Mouse (Mus musculus) right cerebral cortex, adult 18-20 months (tissue): ENCODE results near the gene Cldn7.
A peak's percentile ranks its signal among the peaks of the same experiment; 100 is the strongest.

Source experiments
- DNase-seq: peaks from one replicate; pipeline ENCODE4 v3.0.0; 2022; ENCODE audit warnings: mixed read lengths

The Cldn7 gene

DNA sequence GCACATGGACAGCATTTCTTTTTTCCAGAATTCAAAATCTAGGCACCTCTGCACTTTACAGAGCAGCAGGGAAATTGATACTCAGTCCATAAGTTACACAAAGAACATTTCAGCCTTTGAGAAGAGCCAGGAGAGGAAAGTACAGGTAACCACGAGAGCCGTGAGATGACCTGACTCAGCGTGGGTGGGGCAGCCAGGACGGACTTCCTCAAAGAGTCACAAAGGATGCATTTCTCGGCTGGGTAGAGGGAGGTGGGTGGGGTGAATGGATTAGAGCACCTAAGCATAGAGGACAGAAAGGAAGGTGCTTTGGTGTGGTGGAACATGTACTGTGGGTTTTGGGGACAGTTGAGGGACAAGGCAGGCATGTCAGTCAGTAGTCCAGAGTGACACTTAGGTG, 2.7 kb upstream of the Cldn7 start:
- no peak for DNase-seq

DNA sequence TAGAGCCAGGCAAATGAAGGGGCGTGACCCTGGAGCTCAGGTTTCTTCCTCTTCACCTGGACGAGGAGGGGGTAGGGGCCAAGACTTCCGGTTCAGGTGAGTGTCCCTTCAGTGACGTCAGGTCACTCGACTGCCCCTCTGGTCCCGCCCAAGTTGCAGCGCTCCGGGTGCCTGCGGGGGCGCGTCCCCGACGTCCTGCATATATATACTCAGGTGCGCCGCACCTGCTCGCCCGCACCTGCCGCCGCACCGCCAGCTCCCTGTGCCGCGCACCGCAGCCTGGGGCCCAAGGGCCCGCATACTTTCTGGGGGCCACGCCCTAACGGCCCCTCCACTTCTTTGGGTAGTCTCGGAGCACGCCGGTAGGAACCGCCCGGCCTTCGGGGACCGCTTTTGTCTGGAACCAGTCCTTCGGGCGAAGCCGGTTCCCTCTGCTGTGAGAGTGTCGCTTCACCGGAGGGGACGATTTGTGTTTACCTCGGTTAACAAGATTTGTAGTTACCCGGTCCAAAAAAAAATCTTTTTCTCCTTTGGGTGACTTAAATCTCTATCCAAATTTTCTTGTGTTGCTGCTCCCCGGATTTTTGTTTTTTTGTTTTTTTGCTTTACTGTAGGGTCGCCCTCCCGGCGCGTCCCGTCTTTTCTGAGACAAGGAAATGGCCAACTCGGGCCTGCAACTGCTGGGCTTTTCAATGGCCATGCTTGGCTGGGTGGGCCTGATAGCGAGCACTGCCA, 859 bp downstream of the Cldn7 start:
- DNase-seq: no peak

DNA sequence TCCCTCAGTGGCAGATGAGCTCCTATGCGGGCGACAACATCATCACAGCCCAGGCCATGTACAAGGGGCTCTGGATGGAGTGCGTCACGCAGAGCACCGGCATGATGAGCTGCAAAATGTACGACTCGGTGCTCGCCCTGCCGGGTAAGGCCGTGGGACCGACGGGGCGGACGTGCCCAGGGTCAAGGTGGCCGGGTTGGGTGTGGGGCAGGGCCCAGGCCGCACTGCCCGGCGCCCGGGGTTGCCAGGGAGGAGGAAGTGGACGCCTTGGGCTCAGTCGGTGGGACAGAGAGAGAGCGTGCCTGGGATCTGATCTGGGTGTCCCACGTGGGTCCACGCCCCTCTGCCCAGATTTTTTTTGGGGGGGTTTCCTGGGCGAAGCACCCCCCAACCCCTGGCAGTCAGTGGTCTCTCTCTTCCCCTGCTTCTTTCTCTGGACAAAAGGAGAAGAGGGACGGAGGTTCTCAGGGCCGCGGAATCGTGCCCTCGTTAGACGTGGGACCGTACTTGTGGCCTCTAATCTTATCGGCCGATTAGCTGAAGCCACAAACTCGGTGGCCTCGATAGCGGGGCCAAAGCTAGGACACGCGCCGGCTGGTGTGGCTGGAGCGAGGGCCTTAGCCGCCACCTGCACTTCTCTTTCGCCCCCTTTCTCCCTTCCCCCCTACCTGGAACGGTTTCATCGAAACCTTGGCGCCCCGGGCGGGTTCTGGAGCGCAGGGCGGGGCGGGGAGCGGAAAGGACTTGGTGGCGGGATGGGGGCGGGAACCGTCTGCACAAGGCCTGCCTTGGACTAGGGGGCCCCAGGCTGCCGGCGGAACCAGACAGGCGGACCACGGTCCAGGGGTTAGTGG, 1.7 kb downstream of the Cldn7 start:
- no peak for DNase-seq

DNA sequence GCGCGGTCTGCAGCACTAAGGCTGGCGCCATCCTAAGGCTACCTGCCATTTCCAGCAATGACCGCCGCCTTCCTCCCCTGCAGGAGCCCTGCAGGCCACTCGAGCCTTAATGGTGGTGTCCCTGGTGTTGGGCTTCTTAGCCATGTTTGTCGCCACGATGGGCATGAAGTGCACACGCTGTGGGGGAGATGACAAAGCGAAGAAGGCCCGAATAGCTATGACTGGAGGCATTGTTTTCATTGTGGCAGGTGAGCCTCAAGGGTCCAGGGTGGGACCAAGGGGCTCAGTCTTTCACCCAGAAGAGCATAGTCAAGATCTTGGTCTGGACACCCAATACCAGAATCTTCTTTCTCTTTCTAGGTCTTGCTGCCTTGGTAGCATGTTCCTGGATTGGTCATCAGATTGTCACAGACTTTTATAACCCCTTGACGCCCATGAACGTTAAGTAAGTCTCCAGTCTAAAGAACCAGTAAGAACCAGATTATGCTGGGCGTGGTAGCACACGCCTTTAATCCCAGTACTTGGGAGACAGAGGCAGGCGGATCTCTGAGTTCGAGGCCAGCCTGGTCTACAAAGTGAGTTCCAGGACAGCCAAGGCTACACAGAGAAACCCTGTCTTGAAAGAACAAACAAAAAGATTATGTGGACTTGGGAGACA, 2.4 kb downstream of the Cldn7 start:
- no peak for DNase-seq

DNA sequence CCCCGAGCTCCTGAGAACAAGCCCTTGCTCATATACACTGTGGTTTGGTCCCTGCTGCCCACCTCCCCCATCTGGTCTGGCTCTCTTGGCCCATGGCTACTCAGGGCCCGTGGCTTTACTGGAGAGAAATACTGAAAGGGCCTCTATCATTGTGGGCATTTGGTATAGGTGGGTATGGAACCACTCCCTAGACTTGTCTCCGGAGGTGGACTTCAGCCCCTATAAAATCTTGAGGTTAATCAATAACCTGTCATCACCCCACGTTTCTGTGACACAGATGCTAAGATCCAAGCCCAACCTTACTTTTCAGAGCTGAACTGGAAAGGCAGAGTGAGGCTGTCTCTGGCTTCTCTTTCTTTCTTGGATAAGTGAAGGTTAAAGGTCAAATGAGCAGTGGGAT, 4.2 kb downstream of the Cldn7 start:
- DNase-seq: no peak

DNA sequence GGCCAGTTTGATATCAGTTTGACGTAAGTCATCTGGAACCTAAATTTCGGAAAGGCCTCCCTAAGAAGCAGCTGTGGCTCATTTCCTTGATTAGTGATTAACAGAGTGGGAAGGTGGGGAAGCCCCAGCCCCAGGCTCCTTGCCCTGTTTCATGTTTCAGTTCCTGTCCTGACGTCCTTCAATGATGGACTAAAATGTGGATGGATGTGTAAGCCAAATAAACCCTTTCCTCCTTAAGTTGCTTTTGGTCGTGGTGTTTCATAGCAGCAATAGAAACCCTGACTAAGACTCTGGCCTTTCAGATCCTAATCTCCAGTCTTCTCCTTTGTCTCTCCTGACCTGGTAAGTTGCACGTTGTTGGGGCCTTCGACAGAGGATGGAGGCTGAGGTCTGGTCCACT, 5.6 kb downstream of the Cldn7 start:
- no peak for DNase-seq

DNA sequence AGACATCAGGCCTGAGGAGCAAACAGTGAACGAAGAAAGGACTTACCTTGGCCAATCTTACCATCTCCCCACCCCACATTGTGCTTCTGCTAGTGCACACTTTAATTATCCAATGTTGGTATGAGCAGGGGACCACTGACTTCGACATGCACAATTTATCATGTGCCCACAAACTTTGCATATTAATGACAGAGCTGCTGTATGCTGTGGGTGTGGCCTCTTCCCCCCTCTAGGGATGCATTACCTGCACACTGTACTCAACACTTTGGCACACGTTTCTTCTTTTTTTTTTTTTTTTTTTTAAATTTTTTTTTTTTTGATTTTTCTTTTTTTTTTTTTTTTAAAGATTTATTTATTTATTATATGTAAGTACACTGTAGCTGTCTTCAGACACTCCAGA, 6.2 kb downstream of the Cldn7 start:
- no peak for DNase-seq

DNA sequence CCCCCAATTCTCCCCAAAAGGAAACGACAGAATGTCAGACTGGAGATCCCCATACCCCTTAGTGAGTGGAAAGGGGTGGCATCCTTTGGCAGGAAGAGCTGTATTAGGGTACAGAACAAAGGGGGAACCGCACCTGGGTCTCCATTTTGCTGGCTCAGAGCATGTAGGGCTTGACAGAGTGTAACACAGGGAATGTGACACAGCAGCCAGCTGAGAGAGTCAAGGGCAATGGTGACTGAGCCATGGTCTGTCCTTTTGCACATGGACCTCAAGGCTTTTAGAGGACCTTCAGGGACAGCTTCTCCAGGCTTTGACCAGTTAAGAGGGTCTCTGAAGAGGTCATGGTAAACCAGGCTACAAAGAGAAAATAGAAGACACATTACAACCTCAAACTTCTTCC, 10.3 kb downstream of the Cldn7 start:
- DNase-seq: no peak

DNA sequence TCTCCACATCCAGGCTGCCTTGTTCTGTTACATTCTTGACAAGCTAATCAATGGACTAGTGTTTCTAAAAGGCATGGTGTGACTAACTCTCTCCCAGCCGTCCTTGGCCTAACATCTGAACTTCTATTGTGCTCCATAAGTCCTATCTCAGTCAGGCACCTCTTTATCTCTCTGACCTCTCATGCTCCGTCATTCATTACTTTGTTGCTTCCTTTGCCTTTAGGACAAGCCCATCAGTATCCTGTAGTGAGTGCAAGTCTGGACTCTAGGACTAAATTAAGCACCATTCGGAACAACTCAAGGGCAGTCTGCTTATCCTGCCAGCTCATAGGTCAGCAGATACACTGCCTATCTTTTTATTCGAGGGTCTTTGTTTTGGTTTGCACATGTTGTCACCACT, 11.7 kb downstream of the Cldn7 start:
- no peak for DNase-seq

DNA sequence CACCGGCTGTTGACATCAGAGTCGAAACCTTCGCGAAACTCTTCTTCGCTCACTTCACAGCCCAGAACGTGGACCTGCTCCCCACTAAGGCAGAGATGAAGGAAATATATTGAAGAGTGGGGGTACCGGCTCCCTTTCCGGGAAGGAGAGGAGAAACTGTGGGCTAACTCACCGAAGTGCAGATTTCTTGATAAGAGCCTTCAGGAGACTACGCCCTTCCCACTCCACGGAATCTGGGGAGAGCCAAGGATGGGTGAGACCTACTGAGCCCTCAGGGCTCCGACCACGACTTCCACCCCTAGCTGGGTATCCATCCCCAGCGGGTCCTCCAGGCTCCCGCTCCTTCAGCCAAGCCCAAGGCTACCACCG, 15.2 kb downstream of the Cldn7 start:
- DNase-seq: no peak

DNA sequence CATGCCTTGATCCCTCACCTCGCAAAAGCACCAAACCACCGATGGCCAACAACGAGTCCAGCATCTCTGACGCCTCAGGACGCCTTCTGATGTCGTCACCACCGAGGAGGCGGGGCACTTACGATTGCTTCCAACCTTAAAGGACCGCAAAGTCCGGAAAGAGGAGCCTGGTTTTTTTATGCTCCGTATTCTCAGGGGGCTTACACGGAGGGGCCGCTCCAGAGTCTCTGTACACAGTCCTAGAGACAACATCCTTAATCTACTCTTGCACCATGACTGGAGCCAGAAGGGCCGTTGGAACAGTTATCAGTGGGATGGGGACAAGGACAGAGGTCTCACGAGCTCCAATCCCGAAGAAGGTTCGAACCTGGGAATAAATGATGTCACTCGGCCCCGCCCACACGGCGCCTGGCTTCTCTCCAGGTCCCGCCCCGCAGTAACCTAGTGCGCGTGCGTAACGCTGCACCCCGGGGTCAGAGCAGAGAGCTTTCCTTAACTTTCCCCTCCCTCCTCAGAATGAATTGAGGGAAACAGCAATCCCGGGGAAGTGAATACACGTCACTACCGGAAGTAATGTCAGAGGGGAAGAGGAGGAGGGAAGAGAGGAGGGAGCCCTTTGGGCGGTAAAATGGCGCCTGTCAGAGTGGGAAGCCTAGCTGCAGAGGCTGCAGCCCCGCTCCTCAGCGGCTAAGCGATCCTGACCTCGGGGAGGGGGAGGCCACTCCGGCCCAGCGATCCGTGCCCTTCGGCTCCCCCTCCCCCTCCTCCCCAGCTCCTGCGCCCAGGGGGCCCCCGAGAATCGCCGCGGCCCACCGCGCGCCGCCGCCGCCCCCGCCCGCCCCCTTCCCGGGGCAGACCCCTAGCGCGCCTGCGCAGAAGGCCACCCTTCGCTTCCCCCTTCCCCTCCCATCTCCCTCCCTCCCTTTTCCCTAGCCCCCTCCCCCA, 15.9 kb downstream of the Cldn7 start:
- DNase-seq: peak; percentile 98

DNA sequence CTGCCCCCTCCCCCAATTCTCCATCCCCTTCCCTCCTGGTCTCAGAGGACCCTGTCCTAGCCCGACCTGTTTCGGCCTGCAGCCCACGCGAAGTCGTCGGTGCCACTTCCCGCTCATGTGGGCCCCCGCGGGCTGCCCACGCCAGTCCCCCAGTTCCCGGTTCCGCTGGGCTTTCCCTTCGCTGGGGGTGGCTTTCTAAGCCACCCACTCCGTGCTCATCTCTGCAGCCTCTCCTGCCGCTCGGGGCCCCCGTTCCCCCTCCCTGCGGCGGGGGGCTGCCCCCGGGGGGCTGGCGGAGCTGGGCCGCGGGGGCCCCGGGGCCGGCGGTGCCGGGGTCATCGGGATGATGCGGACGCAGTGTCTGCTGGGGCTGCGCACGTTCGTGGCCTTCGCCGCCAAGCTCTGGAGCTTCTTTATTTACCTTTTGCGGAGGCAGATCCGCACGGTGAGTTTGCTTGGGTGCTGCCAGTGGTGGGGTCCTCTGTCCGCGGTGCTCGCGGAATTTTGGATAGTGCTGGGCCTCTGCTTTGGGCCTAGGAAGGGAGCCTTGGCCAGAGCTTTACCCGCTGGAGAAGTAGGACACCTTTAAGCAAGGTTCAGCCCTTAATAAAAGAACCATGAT, 16.7 kb downstream of the Cldn7 start, which contains the start of gene Ctdnep1:
Gene Ctdnep1, plus strand, starts transcription at position 16 of the 622 bp plus-strand sequence.
- peak; percentile 42 for DNase-seq

DNA sequence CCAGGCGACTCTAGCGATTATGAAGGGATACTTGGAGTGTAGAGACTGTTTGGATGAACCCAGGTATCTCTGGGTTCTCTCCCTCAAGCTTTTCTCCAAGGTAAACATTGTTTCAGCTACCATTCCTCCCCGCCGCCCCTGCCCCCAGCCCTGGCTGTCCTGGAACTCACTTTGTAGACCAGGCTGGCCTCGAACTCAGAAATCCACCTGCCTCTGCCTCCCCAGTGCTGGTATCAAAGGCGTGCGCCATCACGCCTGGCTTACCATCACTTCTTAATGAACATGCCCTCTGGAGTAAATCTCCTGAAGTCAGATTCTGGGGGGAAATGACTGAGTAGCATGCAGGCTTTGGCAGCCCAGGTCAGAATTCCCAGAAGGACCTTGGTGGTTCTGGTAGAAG, 17.6 kb downstream of the Cldn7 start, which contains the start of gene Elp5:
Gene Elp5, minus strand, starts transcription at position 293 of the 400 bp plus-strand sequence.
- no peak for DNase-seq

DNA sequence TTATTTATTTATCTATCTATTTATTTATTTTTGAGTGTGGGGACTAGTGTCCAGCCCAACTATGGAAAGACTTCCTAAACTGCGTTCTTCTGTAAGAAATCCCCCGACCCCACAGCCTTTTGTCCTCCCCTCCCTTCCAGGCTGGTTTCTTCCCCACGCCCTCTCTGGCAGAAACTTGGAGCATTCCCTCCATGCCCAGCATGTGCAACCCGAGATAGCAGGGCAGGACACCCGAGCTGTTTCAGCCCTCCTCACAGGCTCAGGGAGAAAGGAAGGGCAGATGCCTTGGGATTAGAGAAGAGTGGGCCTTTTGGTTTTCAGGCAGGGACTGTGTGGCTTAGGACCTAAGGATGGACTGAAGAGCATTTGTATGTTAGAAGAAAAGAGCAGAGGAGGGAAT, 18.3 kb downstream of the Cldn7 start:
- no peak for DNase-seq

DNA sequence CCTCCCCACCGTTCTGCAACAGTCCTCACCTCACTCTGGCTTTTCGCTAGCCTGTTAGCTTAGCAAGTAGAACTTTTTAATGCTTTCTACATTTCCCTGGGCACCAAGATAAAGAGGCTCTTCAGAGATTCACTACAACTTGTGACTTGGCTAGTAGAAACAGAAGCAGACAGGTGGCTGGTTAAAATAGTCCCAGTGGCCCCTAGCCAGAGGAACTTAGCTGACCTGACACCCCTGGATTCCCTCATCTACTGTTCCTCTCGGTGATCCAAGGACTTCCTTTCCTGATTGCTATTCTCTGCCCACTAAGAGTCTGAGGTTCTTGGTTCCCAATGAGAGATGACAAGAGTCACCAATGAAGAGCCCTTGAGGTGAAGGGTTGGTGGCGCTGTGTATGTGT, 18.8 kb downstream of the Cldn7 start:
- DNase-seq: no peak

DNA sequence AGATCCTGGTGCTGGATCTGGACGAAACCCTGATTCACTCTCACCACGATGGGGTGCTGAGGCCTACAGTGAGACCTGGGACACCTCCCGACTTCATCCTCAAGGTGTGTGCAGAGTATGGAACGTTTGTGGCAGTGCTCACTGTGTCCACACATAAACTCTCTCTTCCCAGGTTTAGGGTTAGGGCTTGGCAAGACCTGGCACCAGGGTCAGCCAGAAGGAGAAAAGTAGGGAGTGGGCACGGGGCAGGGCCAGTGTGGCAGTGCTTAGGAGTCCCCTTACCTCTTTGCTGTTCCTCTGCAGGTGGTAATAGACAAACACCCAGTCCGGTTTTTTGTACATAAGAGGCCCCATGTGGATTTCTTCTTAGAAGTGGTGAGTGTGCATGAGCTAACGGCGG, 19.9 kb downstream of the Cldn7 start:
- DNase-seq: no peak

DNA sequence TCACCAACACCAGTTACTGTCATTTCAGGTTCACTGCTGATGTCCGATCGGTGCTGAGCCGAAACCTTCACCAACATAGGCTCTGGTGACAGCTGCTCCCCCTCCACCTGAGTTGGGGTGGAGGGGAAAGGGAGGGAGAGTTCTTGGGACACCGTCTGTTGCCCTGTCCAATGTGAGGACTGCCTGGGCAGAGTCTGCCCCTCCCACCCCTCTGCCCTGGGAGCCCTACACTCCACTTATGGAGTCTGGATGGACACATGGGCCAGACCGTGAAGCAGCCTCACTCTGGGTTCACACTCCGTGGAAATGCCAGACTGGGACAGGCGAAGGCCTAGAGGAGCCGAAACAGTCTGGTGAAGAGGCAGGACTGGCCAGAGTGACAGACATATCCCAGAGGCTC, 25.4 kb downstream of the Cldn7 start:
- DNase-seq: no peak

DNA sequence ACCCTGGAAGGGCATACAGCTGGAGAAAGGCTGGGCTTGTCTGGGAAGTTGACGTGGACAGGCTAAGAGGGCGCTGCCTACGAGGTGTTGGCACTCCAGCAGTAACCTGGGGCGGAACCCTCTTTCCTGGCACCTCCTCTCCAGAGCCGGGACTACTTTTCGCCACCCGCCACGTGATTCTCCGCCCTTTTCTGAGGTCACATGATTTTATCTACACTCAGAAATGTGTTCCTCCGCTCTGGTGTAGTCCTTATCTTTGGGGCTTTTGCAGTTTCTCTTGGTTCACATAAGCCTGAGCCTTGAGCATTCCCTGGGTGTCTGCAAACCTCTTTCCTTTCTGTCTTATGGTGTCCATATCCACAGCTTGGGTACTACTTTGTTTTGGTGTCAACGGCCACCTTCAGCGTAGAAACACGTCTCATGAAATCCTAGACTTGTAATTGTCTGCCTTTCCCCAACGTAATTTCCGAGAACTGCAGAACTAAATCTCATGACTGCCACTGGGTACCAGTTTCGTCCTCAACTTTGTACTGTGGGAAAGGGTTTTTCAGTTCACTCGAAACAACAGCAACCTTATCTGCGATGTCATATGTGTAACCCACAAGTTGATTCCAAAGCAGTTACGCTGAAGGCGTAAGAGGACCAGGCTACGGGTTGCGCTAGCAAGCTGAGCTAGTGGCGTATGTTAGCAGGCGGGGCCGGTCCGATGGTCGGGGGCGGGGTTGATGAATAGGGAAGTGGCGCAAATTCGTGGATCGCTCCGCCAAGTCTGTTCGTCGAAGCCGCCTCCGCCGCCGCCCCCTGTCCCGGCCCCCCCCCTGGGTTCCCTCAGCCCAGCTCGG, 26.5 kb downstream of the Cldn7 start, which contains the start of gene Gabarap:
Gene Gabarap, plus strand, starts transcription at position 294 of the 842 bp plus-strand sequence.
- peak; percentile 96 for DNase-seq

DNA sequence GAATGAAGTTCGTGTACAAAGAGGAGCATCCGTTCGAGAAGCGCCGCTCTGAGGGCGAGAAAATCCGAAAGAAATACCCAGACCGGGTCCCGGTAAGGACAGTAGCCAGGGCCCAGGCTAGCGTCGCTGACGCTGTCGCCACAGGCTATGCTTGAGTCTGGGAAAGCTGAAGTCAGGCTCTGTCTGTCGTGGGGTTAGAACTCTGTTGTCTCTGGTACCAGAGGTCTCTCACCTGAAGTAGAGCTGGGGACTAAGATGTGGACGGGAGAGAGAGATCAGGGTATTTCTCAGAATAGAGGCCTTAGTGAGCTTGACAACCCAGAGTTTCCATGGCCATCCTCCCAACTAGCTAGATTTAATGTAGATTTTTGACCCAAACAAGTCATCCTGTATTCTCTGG, 27.1 kb downstream of the Cldn7 start:
- no peak for DNase-seq

DNA sequence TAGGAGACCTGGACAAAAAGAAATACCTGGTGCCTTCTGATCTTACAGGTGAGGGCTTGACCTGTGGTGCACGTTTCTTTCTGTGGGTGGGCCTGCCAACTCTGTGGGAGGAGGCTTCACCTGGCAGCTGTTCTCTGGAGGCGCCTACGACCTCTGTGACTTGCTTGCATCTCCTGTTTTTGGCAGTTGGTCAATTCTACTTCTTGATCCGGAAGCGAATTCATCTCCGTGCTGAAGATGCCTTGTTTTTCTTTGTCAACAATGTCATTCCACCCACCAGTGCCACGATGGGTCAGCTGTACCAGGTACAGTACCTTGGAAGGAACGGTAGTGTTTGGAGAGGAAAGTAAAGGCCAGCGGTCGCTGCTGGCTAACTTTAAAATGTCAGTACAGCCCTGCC, 27.8 kb downstream of the Cldn7 start:
- DNase-seq: no peak

DNA sequence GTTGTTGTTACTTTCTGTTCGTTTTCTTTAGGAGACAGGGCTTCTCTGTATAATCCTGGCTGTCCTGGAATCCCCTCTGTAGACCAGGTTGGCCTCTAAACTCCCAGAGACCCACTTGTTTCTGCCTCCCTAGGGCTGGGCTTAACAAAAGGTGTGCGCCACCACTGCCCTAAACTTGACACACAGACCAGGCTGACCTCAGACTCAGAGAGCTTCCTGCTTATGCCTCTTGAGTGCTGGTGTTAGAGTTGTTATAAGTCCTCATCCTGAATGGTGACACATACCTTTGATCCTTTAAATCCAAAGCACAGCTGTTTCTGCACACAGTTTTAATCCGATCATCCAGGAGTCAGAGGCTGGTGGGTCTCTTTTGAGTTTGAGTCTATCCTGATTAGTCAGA, 28.4 kb downstream of the Cldn7 start:
- no peak for DNase-seq
